Mouse (Mus musculus) mouse embryonic stem cell (cell line): Measurements from ENCODE around the gene Gm9112.
"Not testable (repeated sequence)": the region's sequence is repeated elsewhere in the genome, so short reads cannot be mapped to it uniquely, and the experiment has no call there.

Source experiments
- in situ Hi-C, 2 experiments: fragments of 300-500 bp; cut with MboI; formaldehyde crosslinking; loops; 1 replicate in 1 of 2; 3 replicates in 1 of 2; pipeline ENCODE4 v1.14.3; 2019 to 2020; ENCODE audit warnings: low sequenced_read_pairs in 2 of 2, low pct_unique_long_range_greater_than_20kb in 1 of 2, mixed read lengths in 1 of 2; ENCODE audit not compliant: unreplicated experiment in 1 of 2

Gm9112 gene

GRCm38 (mm10) chrX:102707535-102707934 lies at the start of gene Gm9112, which contains the start of gene Dmrtc1b:
TSS of gene Gm9112 (minus strand) at chrX:102707635.
TSS of gene Dmrtc1b (plus strand) at chrX:102707865.
- in situ Hi-C loops: not testable (repeated sequence)

- in situ Hi-C loops: not testable (repeated sequence)
Measured at GRCm38 (mm10) chrX:102724226-102724625, 16.8 kb upstream of the Gm9112 start.

DNA sequence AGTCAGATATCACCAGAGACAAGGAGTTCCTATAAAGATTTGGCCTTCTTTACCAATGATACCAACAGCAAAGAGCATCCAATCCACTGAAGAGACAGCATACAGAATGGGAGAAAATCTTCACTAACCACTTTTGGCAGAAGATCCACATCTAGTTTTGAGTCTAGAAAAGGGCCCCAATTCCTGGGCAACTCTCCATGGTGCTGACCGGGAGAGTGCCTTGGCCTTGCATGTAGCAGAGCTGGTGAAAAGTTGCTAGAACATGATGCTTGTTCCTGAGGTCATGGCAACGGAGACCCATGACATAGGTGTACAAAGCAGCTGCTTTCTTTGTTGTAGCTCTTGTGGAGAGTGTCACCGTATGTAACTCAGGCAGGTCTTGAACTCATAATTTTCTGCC lies 6.8 kb downstream of the Gm9112 start:
- in situ Hi-C loops: not testable (repeated sequence)

- in situ Hi-C loops: not testable (repeated sequence)
Measured at GRCm38 (mm10) chrX:102689252-102689651, 18.2 kb downstream of the Gm9112 start.

DNA sequence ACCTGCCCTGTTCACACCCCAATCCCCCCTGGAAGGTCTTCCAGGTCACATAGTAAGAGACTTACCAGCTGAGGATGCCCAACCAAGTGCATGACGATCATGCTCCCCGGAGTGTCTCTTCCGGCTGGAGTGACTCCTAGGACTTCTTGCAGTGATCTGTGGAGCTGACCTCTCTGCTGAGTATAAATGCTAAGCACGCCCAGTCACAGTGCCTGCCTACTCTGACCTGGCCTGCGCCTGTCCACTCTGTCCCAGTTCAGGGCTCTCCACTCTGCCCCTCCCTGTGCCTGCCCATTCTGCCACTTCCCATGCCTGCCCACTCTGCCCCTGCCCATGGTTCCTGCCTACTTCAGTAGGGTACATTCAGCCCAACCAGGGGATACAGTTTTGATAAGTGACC lies 20.6 kb downstream of the Gm9112 start, which contains the start of gene Gm3880:
Gene Gm3880 (minus strand): TSS at position 101 of the 400 bp plus-strand sequence.
- in situ Hi-C loops: not testable (repeated sequence)

DNA sequence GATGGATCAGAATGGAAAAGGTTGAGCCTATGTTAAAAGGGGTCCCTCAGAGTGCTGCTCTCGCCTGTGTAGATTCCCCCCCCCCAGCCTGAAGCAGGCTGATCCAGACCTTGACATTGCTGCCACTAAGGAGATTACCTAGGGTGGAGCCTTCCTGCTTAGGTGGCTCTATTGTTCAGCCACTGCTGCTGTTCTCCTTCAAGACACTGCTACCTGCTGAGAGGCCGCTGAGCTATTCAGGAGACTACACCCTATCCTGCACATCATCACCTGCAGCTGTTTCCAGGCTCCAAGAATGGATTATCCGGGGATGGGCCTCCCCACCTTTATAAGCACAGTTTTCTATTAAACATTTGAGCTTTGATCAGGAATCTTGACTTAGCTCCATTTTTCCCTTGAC lies 22.7 kb downstream of the Gm9112 start:
- in situ Hi-C loops: not testable (repeated sequence)

- in situ Hi-C loops: no loop called here
Measured at GRCm38 (mm10) chrX:102666641-102667040, 40.8 kb downstream of the Gm9112 start.

DNA sequence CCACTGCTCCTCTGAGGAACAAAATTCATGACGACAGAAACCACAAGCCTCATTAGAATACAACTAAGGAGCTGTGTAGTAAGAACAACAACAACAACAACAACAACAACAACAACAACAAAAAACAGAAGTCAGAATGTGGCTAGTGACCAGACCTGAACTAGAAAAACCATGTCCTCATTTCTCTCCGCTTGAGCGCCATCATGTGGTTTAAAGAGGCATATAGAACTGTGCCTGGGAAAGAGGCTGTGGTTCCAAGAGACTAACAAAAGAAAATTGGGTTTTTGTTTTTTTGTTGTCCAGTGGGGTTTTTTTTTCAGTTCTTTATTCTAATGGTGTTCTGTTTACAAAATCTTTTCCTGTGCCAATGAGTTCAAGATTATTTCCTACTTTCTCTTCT lies 46.7 kb downstream of the Gm9112 start:
- in situ Hi-C loops: no loop called here
